Mouse (Mus musculus) intestine, postnatal 0 days (tissue): ENCODE measurements around the gene Htatsf1. TPM values are rescaled to one million over a fixed set of nuclear protein-coding genes. Genes with fewer than 3 reads are reported as not detected.

Source experiments
- ATAC-seq: fragments of 200-750 bp; cut with Nextera tagmentation; 2 replicates; pipeline ENCODE4 v1.8.0; 2017; ENCODE audit warnings: mild to moderate bottlenecking, moderate TSS enrichment, moderate library complexity
- H3K27ac ChIP-seq: fragments of 300-500 bp; sonication (generic); 2 replicates; pipeline ENCODE4 v1.5.1; 2014; ENCODE audit warnings: mild to moderate bottlenecking, low read depth, low read length, moderate library complexity
- H3K27me3 ChIP-seq: fragments of 300-500 bp; sonication (generic); replicated peaks from 2 replicates; pipeline ENCODE4 v1.6.1; 2014; ENCODE audit warnings: low read length, mixed read lengths; ENCODE audit not compliant: control insufficient read depth, insufficient read depth
- H3K36me3 ChIP-seq: fragments of 300-500 bp; sonication (generic); 2 replicates; pipeline ENCODE4 v1.6.1; 2014; ENCODE audit warnings: mild to moderate bottlenecking, moderate library complexity; ENCODE audit not compliant: control insufficient read depth, insufficient read depth
- H3K4me1 ChIP-seq: fragments of 300-500 bp; sonication (generic); replicated peaks from 2 replicates; pipeline ENCODE4 v1.6.1; 2014; ENCODE audit warnings: antibody characterized with exemption, low read length, mixed read lengths; ENCODE audit not compliant: control insufficient read depth, insufficient read depth
- H3K4me2 ChIP-seq: fragments of 300-500 bp; sonication (generic); replicated peaks from 2 replicates; pipeline ENCODE4 v1.6.1; 2014; ENCODE audit warnings: low read depth, mild to moderate bottlenecking, moderate library complexity
- H3K4me3 ChIP-seq: fragments of 300-500 bp; sonication (generic); 2 replicates; pipeline ENCODE4 v1.5.1; 2014; ENCODE audit warnings: low read depth, low read length
- H3K9ac ChIP-seq: fragments of 300-500 bp; sonication (generic); 2 replicates; pipeline ENCODE4 v1.6.1; 2014; ENCODE audit warnings: mild to moderate bottlenecking, low read depth, low read length
- H3K9me3 ChIP-seq: fragments of 300-500 bp; sonication (generic); 2 replicates; pipeline ENCODE4 v1.6.1; 2016; ENCODE audit warnings: mixed run types; ENCODE audit not compliant: control insufficient read depth
- CTCF ChIP-seq: sonication (generic); IDR thresholded peaks from 2 replicates; pipeline ENCODE4 v1.5.1; 2016; ENCODE audit warnings: low read depth, mild to moderate bottlenecking, control low read depth, antibody characterized with exemption, moderate library complexity
- WGBS: fragments of 180-500 bp; shearing (Covaris S2); extraction: QIAGEN DNeasy Blood & Tissue Kit; methylation state at CpG from one replicate; pipeline ENCODE4 v1.1.7; 2014; 5-methylcytosine and 5-hydroxymethylcytosine counted together
- polyA plus RNA-seq: library from polyadenylated mRNA; unstranded; fragments of >200 nt; fragmentation: Nextera tagmentation; extraction: Ambion mirVana; gene quantifications from 2 replicates; pipeline ENCODE4 v1.2.1, GENCODE M21; 2015

Gene Htatsf1
- 32.9 and 35.6 TPM in 2 replicates for polyA plus RNA-seq

DNA sequence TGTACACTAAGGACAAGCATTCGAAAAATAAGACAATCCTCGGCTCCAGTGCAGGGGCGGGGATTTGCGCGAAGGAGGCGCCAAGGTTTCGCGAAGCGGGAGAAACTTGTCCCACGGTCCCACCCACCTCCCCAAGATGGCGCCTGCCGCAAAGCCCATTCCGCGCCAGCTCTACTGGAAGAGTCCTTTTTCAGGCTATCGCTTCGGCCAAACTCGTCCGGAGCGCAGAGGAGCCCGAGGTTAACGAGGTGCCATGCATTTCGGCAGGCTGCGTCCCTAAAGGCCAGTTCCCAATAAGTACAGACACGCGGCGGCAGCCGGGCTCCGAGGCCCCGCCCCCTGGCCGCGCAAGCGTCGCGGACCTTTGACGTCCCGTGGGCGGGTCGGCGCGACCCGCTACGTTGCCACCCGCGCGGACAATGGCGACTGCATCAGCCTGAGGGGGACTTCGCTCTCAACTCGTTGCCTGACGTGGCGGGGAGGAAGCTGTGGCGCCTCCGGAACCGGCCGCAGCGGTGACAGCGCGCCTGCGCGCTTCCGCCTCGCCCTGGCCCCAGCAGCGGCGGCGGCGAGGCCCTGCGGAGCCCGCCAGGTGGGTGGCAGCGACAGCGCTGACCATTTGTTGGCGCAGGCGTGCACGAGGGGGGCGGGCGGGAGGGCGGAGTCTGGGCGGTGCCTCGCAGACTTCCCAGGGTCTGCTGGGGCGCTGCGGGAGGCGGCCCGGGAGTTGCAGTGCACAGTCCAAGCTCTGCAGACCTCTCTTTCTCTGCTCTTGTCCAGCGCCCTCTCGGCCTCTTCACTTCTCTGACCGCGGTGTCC lies at the start of gene Htatsf1:
Gene Htatsf1, plus strand, starts transcription at position 410 of the 819 bp plus-strand sequence.
- H3K4me2 ChIP-seq: peak within 1 kb of the TSS; percentile 62
- H3K36me3 ChIP-seq: no peaks in the 10 kb centered on the region
- peak within 1 kb of the TSS; percentile 92 for H3K27ac ChIP-seq
- ATAC-seq: peak; percentile 98
- no peaks in the 10 kb centered on the region for H3K4me1 ChIP-seq
- no peaks in the 10 kb centered on the region for H3K9me3 ChIP-seq
- H3K9ac ChIP-seq: peak within 1 kb of the TSS; percentile 55
- no peak; the same call in 1 of the 2 replicates for TF ChIP-seq CTCF
- no peaks in the 10 kb centered on the region for H3K27me3 ChIP-seq
- peak within 1 kb of the TSS; percentile 58 for H3K4me3 ChIP-seq
- WGBS: 12% methylated on average over 72 of the region's 85 CpGs

DNA sequence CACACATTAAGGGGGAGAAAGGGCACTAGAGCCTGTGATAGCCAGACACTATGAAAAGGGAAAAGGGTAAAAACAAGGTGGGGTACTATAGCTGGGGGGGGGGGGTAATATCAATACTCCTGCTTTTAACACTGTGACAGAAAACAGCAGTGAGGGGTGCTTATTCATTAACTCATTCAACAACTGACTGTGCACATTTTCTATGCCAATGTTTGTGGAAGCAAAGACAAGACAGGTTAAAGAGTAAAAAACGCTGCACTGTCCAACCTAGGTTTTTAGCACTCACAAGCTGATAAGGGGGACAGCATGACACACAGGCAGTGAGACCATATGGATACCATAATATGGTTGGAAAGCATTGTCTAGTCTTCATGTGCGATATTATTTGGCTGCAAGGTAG lies 40.5 kb upstream of the Htatsf1 start:
- Histone ChIP-seq H3K27ac (no peak overlapping the region), H3K9me3 (no peaks in the 10 kb centered on the region), H3K4me2 (no peak overlapping the region), H3K9ac (no peak overlapping the region), H3K4me1 (no peaks in the 10 kb centered on the region), H3K27me3 (no peaks in the 10 kb centered on the region), H3K4me3 (no peak overlapping the region), H3K36me3 (no peaks in the 10 kb centered on the region)
- TF ChIP-seq CTCF: no peak
- WGBS: 72% methylated on average over 2 of the region's 2 CpGs
- no peak for ATAC-seq

- H3K4me1 ChIP-seq: no peaks in the 10 kb centered on the region
- no peak within 1 kb of the TSS for H3K9ac ChIP-seq
- H3K4me3 ChIP-seq: no peak within 1 kb of the TSS
- no peak within 1 kb of the TSS for H3K27ac ChIP-seq
- no peaks in the 10 kb centered on the region for H3K27me3 ChIP-seq
- no peak for TF ChIP-seq CTCF
- H3K4me2 ChIP-seq: no peak within 1 kb of the TSS
- no peaks in the 10 kb centered on the region for H3K9me3 ChIP-seq
- WGBS: 87% methylated on average over 5 of the region's 5 CpGs
- H3K36me3 ChIP-seq: no peaks in the 10 kb centered on the region
- no peak for ATAC-seq
These were observed 10.6 kb upstream of the Htatsf1 start, which contains the start of gene Brs3 for GRCm38 (mm10) chrX:57042774-57043173. Gene Brs3, plus strand, starts transcription at chrX:57043074.

DNA sequence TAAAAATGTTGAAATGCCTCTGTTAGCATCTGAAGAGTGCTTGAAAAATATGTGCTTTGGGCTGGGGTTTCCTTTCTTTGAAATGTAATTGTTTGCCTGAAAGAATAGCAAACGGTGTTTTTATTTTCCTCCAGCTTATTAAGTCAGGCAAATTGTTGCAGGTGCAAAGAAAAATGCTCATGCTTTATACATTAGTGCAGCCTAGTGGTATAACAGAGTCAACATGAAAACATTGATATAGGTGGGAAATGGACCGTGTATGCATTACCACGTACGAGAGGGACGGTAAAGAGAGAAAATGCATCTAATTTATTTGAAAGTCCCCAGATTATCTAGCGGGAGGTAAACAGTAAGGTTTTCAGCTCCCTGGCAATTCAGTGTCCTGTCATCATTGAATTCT lies 9.5 kb upstream of the Htatsf1 start:
- no peak overlapping the region for H3K9ac ChIP-seq
- no peak for ATAC-seq
- no peaks in the 10 kb centered on the region for H3K4me1 ChIP-seq
- no peaks in the 10 kb centered on the region for H3K36me3 ChIP-seq
- H3K4me3 ChIP-seq: no peak overlapping the region
- H3K4me2 ChIP-seq: no peak overlapping the region
- 78% methylated on average over 6 of the region's 6 CpGs for WGBS
- TF ChIP-seq CTCF: no peak
- H3K27ac ChIP-seq: no peak overlapping the region
- H3K27me3 ChIP-seq: no peaks in the 10 kb centered on the region
- no peaks in the 10 kb centered on the region for H3K9me3 ChIP-seq

DNA sequence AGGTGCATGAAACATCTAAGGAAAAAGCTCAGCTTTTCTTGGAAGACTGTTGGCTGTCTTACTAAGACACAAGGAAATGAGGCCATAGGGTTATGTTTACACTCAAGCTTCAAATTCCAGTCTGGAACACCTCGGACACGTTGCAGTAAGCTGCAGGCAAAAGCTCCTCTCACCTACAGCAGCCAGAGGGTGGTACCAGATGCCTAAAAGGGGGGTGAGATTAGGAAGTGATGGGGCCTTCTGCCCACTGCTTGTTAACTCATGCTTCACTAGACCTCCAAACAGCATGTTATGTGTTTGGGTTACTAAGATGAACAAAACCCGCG lies 572 bp upstream of the Htatsf1 start:
- Histone ChIP-seq H3K27me3 (no peaks in the 10 kb centered on the region), H3K27ac (peak overlapping the region; percentile 92; the same call in 1 of the 2 replicates), H3K4me1 (no peaks in the 10 kb centered on the region), H3K4me2 (peak overlapping the region; percentile 62), H3K4me3 (peak overlapping the region; percentile 58), H3K9me3 (no peaks in the 10 kb centered on the region), H3K9ac (no peak overlapping the region), H3K36me3 (no peaks in the 10 kb centered on the region)
- 0 out of 2 replicates have a peak, but pooled peaks have one; percentile 2 for TF ChIP-seq CTCF
- ATAC-seq: no peak; the same call in 1 of the 2 replicates
- WGBS: 27% methylated on average over 4 of the region's 4 CpGs

DNA sequence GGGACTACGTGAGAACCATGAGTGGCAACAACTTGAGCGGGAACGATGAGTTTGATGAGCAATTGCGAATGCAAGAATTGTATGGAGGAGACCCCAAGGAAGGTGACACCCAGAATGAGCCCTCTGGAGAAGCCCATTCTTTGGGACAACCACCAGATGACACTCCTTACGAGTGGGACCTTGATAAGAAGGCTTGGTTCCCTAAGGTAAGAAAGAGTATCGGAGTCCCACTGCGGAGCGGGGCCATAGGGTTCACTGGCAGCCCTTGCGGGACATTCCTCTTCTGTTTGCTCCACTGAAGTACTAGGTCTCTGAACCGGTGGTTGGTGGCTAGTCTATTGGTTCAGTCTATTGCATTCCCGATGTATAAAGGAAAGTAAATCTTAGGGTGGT lies 606 bp downstream of the Htatsf1 start:
- Histone ChIP-seq H3K36me3 (no peaks in the 10 kb centered on the region), H3K27me3 (no peaks in the 10 kb centered on the region), H3K4me2 (peak overlapping the region; percentile 62), H3K27ac (peak overlapping the region; percentile 92; the same call in 1 of the 2 replicates), H3K9ac (peak overlapping the region; percentile 55; the same call in 1 of the 2 replicates), H3K4me1 (no peaks in the 10 kb centered on the region), H3K9me3 (no peaks in the 10 kb centered on the region), H3K4me3 (peak overlapping the region; percentile 58)
- TF ChIP-seq CTCF: no peak
- 28% methylated on average over 11 of the region's 11 CpGs for WGBS
- ATAC-seq: peak; percentile 17; the same call in 1 of the 2 replicates
